Mouse (Mus musculus) C2C12 (cell line): ENCODE measurements around the gene Ctf2.

Source experiments
- CEBPB ChIP-seq: IDR thresholded peaks from one replicate; pipeline ENCODE4 v1.6.1; 2011; ENCODE audit warnings: low read depth, mild to moderate bottlenecking, control low read depth, moderate library complexity
- CTCF ChIP-seq: IDR thresholded peaks from one replicate; pipeline ENCODE4 v1.5.1; 2011; ENCODE audit not compliant: control insufficient read depth, insufficient read depth, insufficient read length
- FOSL1 ChIP-seq: IDR thresholded peaks from one replicate; pipeline ENCODE4 v1.8.0; 2011; ENCODE audit warnings: mild to moderate bottlenecking, low read length; ENCODE audit not compliant: poor library complexity, insufficient read depth, severe bottlenecking
- MAX ChIP-seq: IDR thresholded peaks from one replicate; pipeline ENCODE4 v1.6.1; 2011; ENCODE audit warnings: mild to moderate bottlenecking, control low read depth
- MYOD1 ChIP-seq: IDR thresholded peaks from one replicate; pipeline ENCODE4 v1.6.1; 2011; ENCODE audit warnings: low read depth; ENCODE audit not compliant: control insufficient read depth, insufficient read length
- MYOG ChIP-seq: IDR thresholded peaks from one replicate; pipeline ENCODE4 v1.6.1; 2011; ENCODE audit not compliant: control insufficient read depth, insufficient read length; ENCODE audit errors: extremely low read depth
- USF1 ChIP-seq: IDR thresholded peaks from one replicate; pipeline ENCODE4 v1.6.1; 2011; ENCODE audit warnings: low read depth, mild to moderate bottlenecking, control low read depth, moderate library complexity

DNA sequence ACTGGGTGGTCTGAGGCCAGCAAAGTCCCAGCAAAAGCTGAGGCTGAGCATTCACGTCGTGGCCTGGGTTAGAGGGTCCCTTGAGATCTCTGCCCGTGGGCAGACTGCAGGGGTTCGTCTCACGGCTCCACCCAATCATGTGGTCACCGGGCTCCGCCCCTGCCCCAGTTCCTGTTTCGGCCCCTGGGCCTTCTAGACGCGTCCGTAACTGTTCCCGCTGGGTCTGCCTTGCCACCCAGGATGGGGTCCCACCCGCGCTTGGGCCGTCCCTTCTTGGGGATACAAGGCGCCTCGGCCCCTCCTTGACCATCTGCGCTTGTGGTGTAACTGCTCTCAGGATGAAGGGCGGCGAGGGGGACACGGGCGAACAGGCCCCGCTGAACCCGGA, 37.7 kb upstream of the Ctf2 start, which contains the start of gene Orai3:
- TF ChIP-seq CTCF, result no peak
- no peak for TF ChIP-seq MYOG
- TF ChIP-seq MAX, result no peak
- peak; percentile 72 for TF ChIP-seq USF1
- no peak for TF ChIP-seq CEBPB
- no peak for TF ChIP-seq FOSL1
- no peak for TF ChIP-seq MYOD1
